Mouse (Mus musculus) ES-CJ7 (cell line): ENCODE results near the gene Lpar5.

Source experiments
- DNase-seq: peaks from one replicate; pipeline ENCODE4 v3.0.0; 2011; ENCODE audit warnings: low read depth, low spot score

Gene Lpar5

GRCm38 (mm10) chr6:125084424-125084823 is 16.7 kb downstream of the Lpar5 start:
- peak; percentile 89 for DNase-seq

- DNase-seq, result no peak
These were observed 20.2 kb downstream of the Lpar5 start for GRCm38 (mm10) chr6:125087937-125088336.

- peak; percentile 93 for DNase-seq
These were observed 21.0 kb downstream of the Lpar5 start for GRCm38 (mm10) chr6:125088561-125089321.

GRCm38 (mm10) chr6:125089521-125090321 is 22.0 kb downstream of the Lpar5 start:
- DNase-seq, result peak; percentile 86

GRCm38 (mm10) chr6:125090341-125091085 is 22.8 kb downstream of the Lpar5 start:
- DNase-seq, result peak; percentile 93

GRCm38 (mm10) chr6:125092372-125092771 is 24.7 kb downstream of the Lpar5 start:
- DNase-seq, result no peak

GRCm38 (mm10) chr6:125094843-125095242 is 27.1 kb downstream of the Lpar5 start:
- peak; percentile 44 for DNase-seq

GRCm38 (mm10) chr6:125095391-125096278 is 27.9 kb downstream of the Lpar5 start, which contains the start of gene Chd4:
Gene Chd4, plus strand, starts transcription at chr6:125095981.
- peak; percentile 92 for DNase-seq

- DNase-seq, result no peak
These were observed 28.5 kb downstream of the Lpar5 start for GRCm38 (mm10) chr6:125096279-125096596.

- DNase-seq, result peak; percentile 35
These were observed 29.1 kb downstream of the Lpar5 start for GRCm38 (mm10) chr6:125096597-125097345.

GRCm38 (mm10) chr6:125097346-125097689 is 29.6 kb downstream of the Lpar5 start:
- peak; percentile 45 for DNase-seq

- no peak for DNase-seq
These were observed 30.2 kb downstream of the Lpar5 start for GRCm38 (mm10) chr6:125097951-125098350.

GRCm38 (mm10) chr6:125098513-125098912 is 30.8 kb downstream of the Lpar5 start:
- no peak for DNase-seq

GRCm38 (mm10) chr6:125099421-125099971 is 31.8 kb downstream of the Lpar5 start:
- no peak for DNase-seq

- no peak for DNase-seq
These were observed 33.7 kb downstream of the Lpar5 start for GRCm38 (mm10) chr6:125101444-125101843.

- no peak for DNase-seq
These were observed 36.5 kb downstream of the Lpar5 start for GRCm38 (mm10) chr6:125104223-125104622.

- DNase-seq, result peak; percentile 65
These were observed 40.0 kb downstream of the Lpar5 start for GRCm38 (mm10) chr6:125107705-125108104.

GRCm38 (mm10) chr6:125109371-125109770 is 41.7 kb downstream of the Lpar5 start:
- no peak for DNase-seq

GRCm38 (mm10) chr6:125110927-125111326 is 43.2 kb downstream of the Lpar5 start:
- peak; percentile 85 for DNase-seq

GRCm38 (mm10) chr6:125112553-125112952 is 44.8 kb downstream of the Lpar5 start:
- no peak for DNase-seq
